Mouse (Mus musculus): ENCODE measurements at regions not wholly inside any gene's neighbourhood (a gene's known extent, or its start where the extent isn't known, plus 50 kb on each side); places are given as distances from the start of the nearest gene placed in this dataset.

- DNase-seq, result no peak
Measured at GRCm38 (mm10) chr1:41551271-41551670, 745.9 kb downstream of the Tmem182 start.

- DNase-seq, result no peak
Measured at GRCm38 (mm10) chr1:41555607-41556006, 750.2 kb downstream of the Tmem182 start.

- DNase-seq, result no peak
Measured at GRCm38 (mm10) chr1:41559101-41559665, 753.8 kb downstream of the Tmem182 start.

GRCm38 (mm10) chr1:41559991-41560390 is 754.6 kb downstream of the Tmem182 start:
- DNase-seq, result no peak

- DNase-seq, result no peak
Measured at GRCm38 (mm10) chr1:41603471-41603870, 798.1 kb downstream of the Tmem182 start.

- DNase-seq, result no peak
Measured at GRCm38 (mm10) chr1:41604996-41605747, 799.8 kb downstream of the Tmem182 start.

- peak in 1 of 2 experiments; percentile 10 for DNase-seq
Measured at GRCm38 (mm10) chr1:41605748-41606131, 800.3 kb downstream of the Tmem182 start.

GRCm38 (mm10) chr1:41610783-41611182 is 805.4 kb downstream of the Tmem182 start:
- DNase-seq, result no peak

GRCm38 (mm10) chr1:41651804-41652203 is 846.4 kb downstream of the Tmem182 start:
- no peak for DNase-seq

- no peak for DNase-seq
Measured at GRCm38 (mm10) chr1:41652210-41652609, 846.8 kb downstream of the Tmem182 start.

GRCm38 (mm10) chr1:41652646-41653427 is 847.4 kb downstream of the Tmem182 start:
- DNase-seq, result peak; percentile 64 to 73

- DNase-seq, result no peak
Measured at GRCm38 (mm10) chr1:41674086-41674485, 868.7 kb downstream of the Tmem182 start.

GRCm38 (mm10) chr1:41675345-41675744 is 869.9 kb downstream of the Tmem182 start:
- DNase-seq, result no peak

GRCm38 (mm10) chr1:41705692-41706091 is 900.3 kb downstream of the Tmem182 start:
- DNase-seq, result no peak

GRCm38 (mm10) chr1:41742644-41743331 is 937.4 kb downstream of the Tmem182 start:
- DNase-seq, result no peak

GRCm38 (mm10) chr1:41743332-41743710 is 937.9 kb downstream of the Tmem182 start:
- no peak for DNase-seq

- DNase-seq, result no peak
Measured at GRCm38 (mm10) chr1:41744531-41744930, 939.1 kb downstream of the Tmem182 start.

- DNase-seq, result no peak
Measured at GRCm38 (mm10) chr1:41759366-41759765, 936.2 kb upstream of the Pou3f3 start.

Measured in layer of hippocampus, postnatal 36 days (tissue).